Mouse (Mus musculus): Measurements from ENCODE around the gene Dhdds. TPM values are rescaled to one million over a fixed set of nuclear protein-coding genes. Genes with fewer than 3 reads are reported as not detected.

Gene Dhdds
- 36.4 and 43.8 TPM in 2 replicates for polyA plus RNA-seq (2012; rRNA removed)

DNA sequence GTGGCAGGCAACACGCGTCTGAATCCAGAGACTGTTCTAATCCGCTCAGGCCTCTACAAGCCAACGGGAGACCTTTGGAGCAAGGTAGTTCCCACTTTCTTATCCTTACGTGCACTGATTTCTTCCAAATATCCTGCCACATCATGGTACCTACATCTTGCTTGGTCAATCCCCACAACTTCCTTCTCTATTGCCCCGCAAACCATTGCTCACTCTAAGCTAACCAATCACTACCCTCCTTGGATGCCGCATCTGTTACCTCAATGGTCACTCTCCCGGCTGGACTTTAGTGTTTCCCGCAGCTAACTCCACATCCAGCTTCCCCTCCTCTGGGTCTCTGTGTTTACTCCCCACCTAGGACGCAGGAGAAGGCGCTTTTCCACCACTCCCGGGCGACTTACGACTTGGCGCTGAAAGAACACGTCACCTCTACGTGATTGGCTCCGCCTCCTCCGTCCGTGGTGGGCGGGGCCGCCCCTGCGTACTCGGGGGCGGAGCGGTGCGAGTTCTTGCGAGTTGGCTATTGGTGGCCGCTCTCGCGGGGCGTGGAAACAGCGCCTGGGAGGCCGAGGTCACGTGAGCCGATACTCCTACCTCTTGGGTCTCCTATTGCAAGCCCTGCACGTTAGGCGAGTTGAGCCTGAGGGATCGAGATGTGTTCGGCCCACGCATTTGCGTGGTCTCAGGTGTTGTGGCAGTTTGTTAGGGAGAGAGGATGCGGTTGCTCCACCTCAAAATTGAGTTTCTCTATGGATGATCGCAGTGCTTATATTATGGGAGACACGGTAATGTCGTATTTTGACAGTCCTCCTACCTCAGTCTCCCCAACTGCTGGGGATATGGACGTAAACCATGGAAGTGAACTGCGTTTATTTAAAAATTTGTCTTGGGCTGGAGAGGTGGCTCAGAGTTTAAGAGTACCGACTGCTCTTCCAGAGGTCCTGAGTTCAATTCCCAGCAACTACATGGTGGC is at the start of gene Dhdds:
Gene Dhdds (minus strand): TSS at position 453 of the 973 bp plus-strand sequence.

DNA sequence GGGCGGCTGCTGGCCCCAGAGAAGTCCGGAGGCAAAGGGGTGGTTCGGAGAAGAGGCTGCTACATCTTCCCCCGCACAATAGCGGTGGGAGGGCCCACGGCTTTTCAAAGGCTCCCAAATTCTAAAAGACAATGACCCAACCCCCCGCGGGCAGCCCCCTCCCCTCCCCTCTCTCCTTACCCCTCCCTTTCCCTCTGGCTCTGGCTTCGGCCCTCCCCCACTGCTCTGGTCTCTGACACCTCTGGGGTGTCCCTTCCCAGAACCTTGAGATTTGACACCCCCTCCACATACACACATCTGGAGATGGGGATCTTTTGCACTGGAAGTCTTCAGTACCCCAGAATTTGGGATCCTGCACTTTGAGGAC is 18.0 kb upstream of the Dhdds start, which contains the start of gene Lin28a:
Gene Lin28a (minus strand): TSS at position 63 of the 367 bp plus-strand sequence.

DNA sequence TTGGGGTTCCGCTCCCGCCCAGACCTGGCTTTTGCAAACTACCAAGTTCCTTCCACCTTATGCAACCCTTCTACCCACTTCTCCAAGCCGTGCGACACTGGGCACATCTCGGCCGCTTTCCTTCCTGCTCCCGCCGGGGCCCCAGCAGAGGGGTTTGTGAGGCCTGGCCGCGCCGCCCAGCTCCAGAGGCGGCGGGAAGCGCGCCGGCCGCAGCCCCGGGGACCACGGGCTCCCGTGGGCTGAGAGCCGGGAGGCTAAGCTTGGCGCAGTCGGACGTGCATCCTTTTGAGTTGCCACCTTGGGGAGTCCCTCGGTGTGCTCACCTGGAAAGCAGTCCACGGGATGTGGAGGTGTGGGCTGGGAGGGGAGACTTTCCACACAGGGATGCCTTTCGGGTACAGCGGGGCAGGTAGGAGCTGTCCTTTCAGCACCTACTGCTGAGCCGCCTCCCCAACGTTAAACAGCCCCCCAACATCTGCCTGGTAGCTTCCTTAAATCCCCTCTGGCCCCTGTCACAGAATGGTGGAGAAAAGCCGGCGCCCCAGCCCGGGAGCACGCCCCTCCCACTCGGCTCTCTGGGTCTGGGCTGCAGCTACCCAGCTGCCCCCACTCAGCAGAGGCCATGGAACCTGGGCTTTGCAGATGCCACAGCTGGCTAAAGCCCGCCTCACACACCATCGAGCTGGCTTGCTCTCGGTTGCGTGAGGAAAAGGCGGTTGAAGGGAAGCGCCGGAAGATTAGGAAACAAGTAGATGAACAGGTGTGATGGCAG is 32.4 kb downstream of the Dhdds start, which contains the start of gene Hmgn2:
Gene Hmgn2 (minus strand): TSS at position 501 of the 772 bp plus-strand sequence.

Other genes starting within 250 kb of the Dhdds start
- 62.6 and 94.6 TPM in 2 replicates for gene Arid1a, start 244.1 kb downstream of the Dhdds start, polyA plus RNA-seq (2012; rRNA removed)
- 15.4 and 21.9 TPM in 2 replicates for gene Rps6ka1, start 113.1 kb downstream of the Dhdds start, polyA plus RNA-seq (2012; rRNA removed)
- gene Hmgn2, start 32.3 kb downstream of the Dhdds start, polyA plus RNA-seq (2012; rRNA removed): 1,322 and 4,119 TPM in 2 replicates
- 4.5 and 9.5 TPM in 2 replicates for gene Lin28a, start 17.9 kb upstream of the Dhdds start, polyA plus RNA-seq (2012; rRNA removed)
- not detected in 2 replicates for gene Zfp683, start 52.9 kb upstream of the Dhdds start, polyA plus RNA-seq (2012; rRNA removed)
- gene Crybg2, start 59.9 kb upstream of the Dhdds start, polyA plus RNA-seq (2012; rRNA removed): 0.71 and 2.0 TPM in 2 replicates
- 3.4 and 4.2 TPM in 2 replicates for gene Cd52, start 94.2 kb upstream of the Dhdds start, polyA plus RNA-seq (2012; rRNA removed)
- 9.2 and 11.2 TPM in 2 replicates for gene Ubxn11, start 101.7 kb upstream of the Dhdds start, polyA plus RNA-seq (2012; rRNA removed)
- gene Sh3bgrl3, start 127.9 kb upstream of the Dhdds start, polyA plus RNA-seq (2012; rRNA removed): 164 and 169 TPM in 2 replicates
- gene Cep85, start 186.2 kb upstream of the Dhdds start, polyA plus RNA-seq (2012; rRNA removed): 33.3 and 37.3 TPM in 2 replicates
- 0.10 TPM in 1 of 2 replicates, not detected in the other for gene Gm7534, start 202.1 kb upstream of the Dhdds start, polyA plus RNA-seq (2012; rRNA removed)
- gene Catsper4, start 226.5 kb upstream of the Dhdds start, polyA plus RNA-seq (2012; rRNA removed): not detected in 2 replicates
- 0.25 and 0.62 TPM in 2 replicates for gene Cnksr1, start 237.5 kb upstream of the Dhdds start, polyA plus RNA-seq (2012; rRNA removed)
- 0.08 TPM in 1 of 2 replicates, not detected in the other for gene E130218I03Rik, start 242.7 kb upstream of the Dhdds start, polyA plus RNA-seq (2012; rRNA removed)
- 14.1 and 15.2 TPM in 2 replicates for gene Zfp593, start 244.7 kb upstream of the Dhdds start, polyA plus RNA-seq (2012; rRNA removed)
- 0.31 TPM in 1 of 2 replicates, not detected in the other for gene Gm30191, start 246.0 kb upstream of the Dhdds start, polyA plus RNA-seq (2012; rRNA removed)

Measured in central nervous system, embryonic 11.5 days (tissue).